Mouse (Mus musculus): ENCODE results near the gene Ptf1a. TPM values are rescaled to one million over a fixed set of nuclear protein-coding genes. Genes with fewer than 3 reads are reported as not detected.

Gene Ptf1a
- polyA plus RNA-seq, 1 experiment, result not detected

DNA sequence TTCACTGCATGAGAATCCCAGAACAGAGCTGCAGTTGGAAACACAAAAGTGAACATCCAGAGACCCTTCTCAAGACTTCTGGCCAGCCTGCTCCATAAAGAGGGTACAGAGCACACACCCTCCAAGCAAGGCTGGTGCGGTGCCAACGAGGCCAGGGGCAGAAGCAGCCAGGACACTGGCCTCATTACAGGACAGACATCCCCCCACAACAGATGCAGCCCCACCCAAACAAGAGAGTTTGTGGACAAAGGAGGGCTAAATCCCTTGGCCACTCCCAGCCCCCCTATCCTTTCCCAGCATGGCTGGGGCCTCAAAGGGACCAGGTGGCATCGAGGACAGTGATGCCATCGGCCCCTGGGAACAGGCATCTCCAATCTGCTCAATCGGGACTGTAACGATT is 22.4 kb upstream of the Ptf1a start:
- Histone ChIP-seq H3K36me3 (ENCODE audit: control insufficient read depth, insufficient read depth) (no peaks in the 10 kb centered on the region), H3K79me2 (ENCODE audit: control insufficient read depth, insufficient read depth) (no peaks in the 10 kb centered on the region), H3K27me3 (ENCODE audit: control insufficient read depth, insufficient read depth, insufficient read length) (no peaks in the 10 kb centered on the region), H3K4me2 (ENCODE audit: low read depth) (no peak overlapping the region), H3K4me3 (no peak overlapping the region), H3ac (ENCODE audit: control insufficient read depth, insufficient read length) (no peak overlapping the region)
- no peak for TF ChIP-seq USF1 (IDR thresholded peaks at IDR 0.05; ENCODE audit: low read depth)
- TF ChIP-seq MYOD1 (IDR thresholded peaks at IDR 0.05; ENCODE audit: control insufficient read depth in 1 of 3, insufficient read length in 2 of 3, low read depth in 2 of 3), result no peak
- no peak for TF ChIP-seq SRF (IDR thresholded peaks at IDR 0.05; ENCODE audit: control insufficient read depth, insufficient read length, low read depth)
- no peak for TF ChIP-seq CEBPB (IDR thresholded peaks at IDR 0.05; ENCODE audit: insufficient read depth, poor library complexity, severe bottlenecking)
- no peak for TF ChIP-seq POLR2A (IDR thresholded peaks at IDR 0.05; ENCODE audit: insufficient read length, low read depth)
- no peak for TF ChIP-seq TCF12 (IDR thresholded peaks at IDR 0.05; ENCODE audit: insufficient read depth, poor library complexity, severe bottlenecking)
- no peak for TF ChIP-seq E2F4 (IDR thresholded peaks at IDR 0.05; ENCODE audit: insufficient read depth)
- TF ChIP-seq TCF3 (IDR thresholded peaks at IDR 0.05; ENCODE audit: insufficient read length, low read depth), result no peak
- TF ChIP-seq POLR2AphosphoS2 (IDR thresholded peaks at IDR 0.05; ENCODE audit: insufficient read length, low read depth), result no peak
- no peak for TF ChIP-seq MAX (IDR thresholded peaks at IDR 0.05; ENCODE audit: low read depth)
- no peak for TF ChIP-seq MYOG (IDR thresholded peaks at IDR 0.05; ENCODE audit: control insufficient read depth in 1 of 3, insufficient read depth in 1 of 3, insufficient read length in 2 of 3, low read depth in 2 of 3)
- TF ChIP-seq REST (IDR thresholded peaks at IDR 0.05; ENCODE audit: insufficient read depth, insufficient read length), result no peak

- Histone ChIP-seq H3K79me2 (ENCODE audit: control insufficient read depth, insufficient read depth) (no peaks in the 10 kb centered on the region), H3K4me2 (ENCODE audit: low read depth) (no peak overlapping the region), H3K4me3 (no peak overlapping the region), H3K27me3 (ENCODE audit: control insufficient read depth, insufficient read depth, insufficient read length) (peaks cover 8% of the 10 kb centered on the region), H3K36me3 (ENCODE audit: control insufficient read depth, insufficient read depth) (no peaks in the 10 kb centered on the region), H3ac (ENCODE audit: control insufficient read depth, insufficient read length) (no peak overlapping the region)
- TF ChIP-seq SRF (IDR thresholded peaks at IDR 0.05; ENCODE audit: control insufficient read depth, insufficient read length, low read depth) (no peak), REST (IDR thresholded peaks at IDR 0.05; ENCODE audit: insufficient read depth, insufficient read length) (peak; percentile 83), POLR2A (IDR thresholded peaks at IDR 0.05; ENCODE audit: insufficient read length, low read depth) (no peak)
Measured at GRCm38 (mm10) chr2:19429031-19429430, 16.4 kb upstream of the Ptf1a start.

DNA sequence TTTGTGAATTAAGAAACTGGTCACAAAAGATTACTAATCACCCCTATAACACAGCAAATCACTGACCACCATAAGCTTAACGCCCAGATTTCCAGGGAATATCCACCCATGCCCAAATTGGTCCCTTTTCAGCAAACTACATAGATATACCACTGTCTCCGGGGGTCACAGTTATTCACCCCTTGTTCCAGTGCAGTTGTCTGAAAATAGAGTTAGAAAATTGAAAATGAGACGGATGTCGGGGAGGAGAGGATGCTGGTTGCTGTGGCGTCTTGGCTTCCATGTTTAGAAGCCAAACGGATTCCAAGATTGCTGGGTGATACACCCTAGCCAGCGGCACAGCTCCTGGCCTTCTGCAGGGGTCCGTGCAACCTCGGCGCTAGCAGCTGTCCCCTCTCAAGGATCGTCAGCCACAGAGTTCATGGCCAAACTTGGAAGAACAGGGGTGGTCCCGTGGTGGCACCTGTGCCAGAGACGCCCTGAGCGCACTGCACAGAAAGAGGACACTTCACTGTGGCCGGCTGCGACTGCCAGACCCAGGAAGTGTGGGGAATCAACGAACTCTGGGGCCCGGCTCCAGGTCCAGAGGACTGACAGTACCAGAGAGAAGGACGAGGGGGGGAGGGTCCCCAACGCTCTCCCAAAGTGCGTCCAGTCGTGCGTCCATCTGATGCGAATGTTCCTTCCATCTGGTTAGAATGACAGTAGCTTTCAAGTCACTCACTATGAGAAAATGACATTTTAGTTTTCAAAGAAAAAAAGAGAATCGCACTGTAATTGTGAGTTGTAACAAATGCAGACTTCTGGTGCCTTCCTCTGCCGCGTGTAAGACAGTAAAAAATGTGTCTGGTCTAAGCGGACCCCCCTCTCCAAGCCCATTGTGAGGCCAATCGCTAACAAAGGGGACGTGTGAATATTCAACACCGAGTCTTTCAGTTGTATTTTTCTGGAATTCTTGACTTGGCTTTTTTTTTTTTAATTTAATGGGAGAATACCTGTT is 15.5 kb upstream of the Ptf1a start:
- Histone ChIP-seq H3ac (ENCODE audit: control insufficient read depth, insufficient read length) (no peak overlapping the region), H3K27me3 (ENCODE audit: control insufficient read depth, insufficient read depth, insufficient read length) (peaks cover 8% of the 10 kb centered on the region), H3K79me2 (ENCODE audit: control insufficient read depth, insufficient read depth) (no peaks in the 10 kb centered on the region), H3K36me3 (ENCODE audit: control insufficient read depth, insufficient read depth) (no peaks in the 10 kb centered on the region), H3K4me3 (no peak overlapping the region), H3K4me2 (ENCODE audit: low read depth) (no peak overlapping the region)
- no peak for TF ChIP-seq REST (IDR thresholded peaks at IDR 0.05; ENCODE audit: insufficient read depth, insufficient read length)
- TF ChIP-seq USF1 (IDR thresholded peaks at IDR 0.05; ENCODE audit: low read depth), result no peak
- no peak for TF ChIP-seq MYOD1 (IDR thresholded peaks at IDR 0.05; ENCODE audit: control insufficient read depth in 1 of 3, insufficient read length in 2 of 3, low read depth in 2 of 3)
- no peak for TF ChIP-seq TCF3 (IDR thresholded peaks at IDR 0.05; ENCODE audit: insufficient read length, low read depth)
- TF ChIP-seq E2F4 (IDR thresholded peaks at IDR 0.05; ENCODE audit: insufficient read depth), result no peak
- no peak for TF ChIP-seq MYOG (IDR thresholded peaks at IDR 0.05; ENCODE audit: control insufficient read depth in 1 of 3, insufficient read depth in 1 of 3, insufficient read length in 2 of 3, low read depth in 2 of 3)

- Histone ChIP-seq H3ac (ENCODE audit: control insufficient read depth, insufficient read length) (no peak overlapping the region), H3K79me2 (ENCODE audit: control insufficient read depth, insufficient read depth) (no peaks in the 10 kb centered on the region), H3K4me3 (no peak overlapping the region), H3K4me2 (ENCODE audit: low read depth) (no peak overlapping the region), H3K36me3 (ENCODE audit: control insufficient read depth, insufficient read depth) (no peaks in the 10 kb centered on the region), H3K27me3 (ENCODE audit: control insufficient read depth, insufficient read depth, insufficient read length) (peaks cover 8% of the 10 kb centered on the region)
- no peak for TF ChIP-seq MAX (IDR thresholded peaks at IDR 0.05; ENCODE audit: low read depth)
- TF ChIP-seq USF1 (IDR thresholded peaks at IDR 0.05; ENCODE audit: low read depth), result no peak
- TF ChIP-seq REST (IDR thresholded peaks at IDR 0.05; ENCODE audit: insufficient read depth, insufficient read length), result no peak
- TF ChIP-seq E2F4 (IDR thresholded peaks at IDR 0.05; ENCODE audit: insufficient read depth), result no peak
- TF ChIP-seq CEBPB (IDR thresholded peaks at IDR 0.05; ENCODE audit: insufficient read depth, poor library complexity, severe bottlenecking), result no peak
- TF ChIP-seq MYOG (IDR thresholded peaks at IDR 0.05; ENCODE audit: control insufficient read depth in 1 of 3, insufficient read depth in 1 of 3, insufficient read length in 2 of 3, low read depth in 2 of 3), result no peak
- TF ChIP-seq SRF (IDR thresholded peaks at IDR 0.05; ENCODE audit: control insufficient read depth, insufficient read length, low read depth), result no peak
- TF ChIP-seq POLR2A (IDR thresholded peaks at IDR 0.05; ENCODE audit: insufficient read length, low read depth), result no peak
- TF ChIP-seq TCF12 (IDR thresholded peaks at IDR 0.05; ENCODE audit: insufficient read depth, poor library complexity, severe bottlenecking), result no peak
- TF ChIP-seq MYOD1 (IDR thresholded peaks at IDR 0.05; ENCODE audit: control insufficient read depth in 1 of 3, insufficient read length in 2 of 3, low read depth in 2 of 3), result no peak
- no peak for TF ChIP-seq TCF3 (IDR thresholded peaks at IDR 0.05; ENCODE audit: insufficient read length, low read depth)
Measured at GRCm38 (mm10) chr2:19430746-19431145, 14.7 kb upstream of the Ptf1a start.

DNA sequence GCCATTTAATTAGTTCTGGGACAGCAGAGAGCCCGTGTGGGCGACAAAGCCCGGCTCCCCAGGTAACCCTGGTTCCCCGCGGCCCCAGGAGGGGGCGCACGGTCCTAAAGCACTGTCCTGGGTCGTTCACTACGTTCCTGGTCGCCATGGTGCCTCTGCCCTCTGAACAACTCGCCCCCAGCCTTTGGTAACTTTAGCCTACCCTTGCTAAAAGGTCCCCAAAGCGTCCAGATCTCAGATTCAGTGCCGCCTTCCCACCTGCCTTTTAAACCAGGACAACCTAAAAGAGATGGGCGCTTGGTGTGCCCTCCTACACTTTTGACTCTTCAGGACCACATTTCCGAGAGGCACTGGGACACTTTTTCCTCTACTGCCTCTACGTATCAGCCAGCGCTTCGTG is 14.3 kb upstream of the Ptf1a start:
- Histone ChIP-seq H3K79me2 (ENCODE audit: control insufficient read depth, insufficient read depth) (no peaks in the 10 kb centered on the region), H3ac (ENCODE audit: control insufficient read depth, insufficient read length) (no peak overlapping the region), H3K36me3 (ENCODE audit: control insufficient read depth, insufficient read depth) (no peaks in the 10 kb centered on the region), H3K4me3 (no peak overlapping the region), H3K27me3 (ENCODE audit: control insufficient read depth, insufficient read depth, insufficient read length) (peaks cover 8% of the 10 kb centered on the region), H3K4me2 (ENCODE audit: low read depth) (no peak overlapping the region)
- TF ChIP-seq POLR2AphosphoS2 (IDR thresholded peaks at IDR 0.05; ENCODE audit: insufficient read length, low read depth) (no peak), CEBPB (IDR thresholded peaks at IDR 0.05; ENCODE audit: insufficient read depth, poor library complexity, severe bottlenecking) (no peak), USF1 (IDR thresholded peaks at IDR 0.05; ENCODE audit: low read depth) (no peak), TCF12 (IDR thresholded peaks at IDR 0.05; ENCODE audit: insufficient read depth, poor library complexity, severe bottlenecking) (no peak), E2F4 (IDR thresholded peaks at IDR 0.05; ENCODE audit: insufficient read depth) (no peak), REST (IDR thresholded peaks at IDR 0.05; ENCODE audit: insufficient read depth, insufficient read length) (no peak), TCF3 (IDR thresholded peaks at IDR 0.05; ENCODE audit: insufficient read length, low read depth) (no peak), MYOD1 (IDR thresholded peaks at IDR 0.05; ENCODE audit: control insufficient read depth in 1 of 3, insufficient read length in 2 of 3, low read depth in 2 of 3) (no peak), MAX (IDR thresholded peaks at IDR 0.05; ENCODE audit: low read depth) (no peak), SRF (IDR thresholded peaks at IDR 0.05; ENCODE audit: control insufficient read depth, insufficient read length, low read depth) (no peak), MYOG (IDR thresholded peaks at IDR 0.05; ENCODE audit: control insufficient read depth in 1 of 3, insufficient read depth in 1 of 3, insufficient read length in 2 of 3, low read depth in 2 of 3) (no peak), POLR2A (IDR thresholded peaks at IDR 0.05; ENCODE audit: insufficient read length, low read depth) (no peak)
